Mouse (Mus musculus) kidney, postnatal 25 days (tissue): ENCODE measurements around the gene Arhgap21.

Source experiments
- DNase-seq, 2 experiments: peaks; one replicate each; pipeline ENCODE4 v3.0.0; 2021; ENCODE audit warnings: mixed read lengths in 2 of 2

Gene Arhgap21

GRCm38 (mm10) chr2:20966176-20967100, 2.2 kb downstream of the Arhgap21 start:
- DNase-seq, result no peak

- DNase-seq, result no peak
Measured at GRCm38 (mm10) chr2:20965361-20965760, 3.3 kb downstream of the Arhgap21 start.

- DNase-seq, result no peak
Measured at GRCm38 (mm10) chr2:20964461-20964860, 4.2 kb downstream of the Arhgap21 start.

GRCm38 (mm10) chr2:20963226-20963805, 5.4 kb downstream of the Arhgap21 start:
- DNase-seq, result no peak

GRCm38 (mm10) chr2:20962284-20962683, 6.4 kb downstream of the Arhgap21 start:
- no peak for DNase-seq

- no peak for DNase-seq
Measured at GRCm38 (mm10) chr2:20961825-20962224, 6.9 kb downstream of the Arhgap21 start.

GRCm38 (mm10) chr2:20961295-20961694, 7.4 kb downstream of the Arhgap21 start:
- DNase-seq, result no peak

GRCm38 (mm10) chr2:20960668-20961035, 8.0 kb downstream of the Arhgap21 start:
- DNase-seq, result no peak

- no peak for DNase-seq
Measured at GRCm38 (mm10) chr2:20959906-20960667, 8.6 kb downstream of the Arhgap21 start.

GRCm38 (mm10) chr2:20959045-20959444, 9.6 kb downstream of the Arhgap21 start:
- no peak for DNase-seq

- DNase-seq, result no peak
Measured at GRCm38 (mm10) chr2:20957995-20958394, 10.7 kb downstream of the Arhgap21 start.

- DNase-seq, result no peak
Measured at GRCm38 (mm10) chr2:20956716-20957115, 12.0 kb downstream of the Arhgap21 start.

- DNase-seq, result no peak
Measured at GRCm38 (mm10) chr2:20955996-20956395, 12.7 kb downstream of the Arhgap21 start.

GRCm38 (mm10) chr2:20955376-20955775, 13.3 kb downstream of the Arhgap21 start:
- no peak for DNase-seq

GRCm38 (mm10) chr2:20952716-20953115, 16.0 kb downstream of the Arhgap21 start:
- no peak for DNase-seq

- no peak for DNase-seq
Measured at GRCm38 (mm10) chr2:20949168-20949567, 19.5 kb downstream of the Arhgap21 start.

- DNase-seq, result no peak
Measured at GRCm38 (mm10) chr2:20947036-20947435, 21.6 kb downstream of the Arhgap21 start.

GRCm38 (mm10) chr2:20945596-20945995, 23.1 kb downstream of the Arhgap21 start:
- DNase-seq, result no peak

GRCm38 (mm10) chr2:20943730-20944454, 24.8 kb downstream of the Arhgap21 start:
- no peak for DNase-seq

- DNase-seq, result no peak
Measured at GRCm38 (mm10) chr2:20943222-20943621, 25.5 kb downstream of the Arhgap21 start.

GRCm38 (mm10) chr2:20942434-20943198, 26.1 kb downstream of the Arhgap21 start:
- no peak for DNase-seq

- no peak for DNase-seq
Measured at GRCm38 (mm10) chr2:20941105-20941504, 27.6 kb downstream of the Arhgap21 start.
